Mouse (Mus musculus) neural tube, embryonic 13.5 days (tissue): Measurements from ENCODE around the gene Pax5. TPM values are rescaled to one million over a fixed set of nuclear protein-coding genes. Genes with fewer than 3 reads are reported as not detected.

Source experiments
- ATAC-seq: fragments of 200-750 bp; cut with Nextera tagmentation; 2 replicates; pipeline ENCODE4 v1.8.0; 2017; ENCODE audit warnings: low read depth, mild to moderate bottlenecking, moderate TSS enrichment, moderate library complexity
- H3K27ac ChIP-seq: fragments of 300-500 bp; sonication (generic); replicated peaks from 2 replicates; pipeline ENCODE4 v1.5.1; 2015; ENCODE audit warnings: moderate library complexity, mild to moderate bottlenecking, inconsistent platforms
- H3K27me3 ChIP-seq: fragments of 300-500 bp; sonication (generic); 2 replicates; pipeline ENCODE4 v1.6.1; 2015; ENCODE audit warnings: mild to moderate bottlenecking, inconsistent platforms
- H3K36me3 ChIP-seq: fragments of 300-500 bp; sonication (generic); 2 replicates; pipeline ENCODE4 v1.6.1; 2015; ENCODE audit warnings: mild to moderate bottlenecking, inconsistent platforms
- H3K4me1 ChIP-seq: fragments of 300-500 bp; sonication (generic); replicated peaks from 2 replicates; pipeline ENCODE4 v1.6.1; 2015; ENCODE audit warnings: inconsistent platforms
- H3K4me2 ChIP-seq: fragments of 300-500 bp; sonication (generic); 2 replicates; pipeline ENCODE4 v1.6.1; 2015; ENCODE audit warnings: inconsistent platforms, mild to moderate bottlenecking, moderate library complexity
- H3K4me3 ChIP-seq: fragments of 300-500 bp; sonication (generic); 2 replicates; pipeline ENCODE4 v1.5.1; 2015; ENCODE audit warnings: mild to moderate bottlenecking, inconsistent platforms
- H3K9ac ChIP-seq: fragments of 300-500 bp; sonication (generic); 2 replicates; pipeline ENCODE4 v1.6.1; 2015; ENCODE audit warnings: moderate library complexity, mild to moderate bottlenecking, inconsistent platforms
- H3K9me3 ChIP-seq: fragments of 300-500 bp; sonication (generic); 2 replicates; pipeline ENCODE4 v1.6.1; 2016; ENCODE audit warnings: inconsistent platforms
- WGBS: fragments of 180-500 bp; shearing (Covaris S2); methylation state at CpG from one replicate; pipeline ENCODE4 v1.1.7; 2015; 5-methylcytosine and 5-hydroxymethylcytosine counted together
- polyA plus RNA-seq: library from polyadenylated mRNA; unstranded; fragments of >200 nt; fragmentation: Nextera tagmentation; extraction: Ambion mirVana; gene quantifications from 2 replicates; pipeline ENCODE4 v1.2.1, GENCODE M21; 2015

Pax5 gene
- polyA plus RNA-seq, 1 experiment from 2014 or later = 2.1 TPM

- Histone ChIP-seq H3K9me3 (no peaks in the 10 kb centered on the region), H3K27me3 (peaks cover 40% of the 10 kb centered on the region), H3K4me2 (no peak overlapping the region), H3K27ac (no peak overlapping the region), H3K9ac (no peak overlapping the region), H3K4me1 (peaks cover 6% of the 10 kb centered on the region; the same call in 1 of the 2 replicates), H3K4me3 (no peak overlapping the region), H3K36me3 (no peaks in the 10 kb centered on the region)
- 64% methylated on average over 10 of the region's 10 CpGs for WGBS
- no peak for ATAC-seq
These were observed 37.9 kb downstream of the Pax5 start for GRCm38 (mm10) chr4:44672216-44672937.

- Histone ChIP-seq H3K4me3 (no peak overlapping the region), H3K27me3 (peaks cover 48% of the 10 kb centered on the region), H3K4me1 (peaks cover 6% of the 10 kb centered on the region; the same call in 1 of the 2 replicates), H3K4me2 (no peak overlapping the region), H3K27ac (no peak overlapping the region), H3K9me3 (no peaks in the 10 kb centered on the region), H3K9ac (no peak overlapping the region), H3K36me3 (no peaks in the 10 kb centered on the region)
- ATAC-seq = no peak
- WGBS = 92% methylated on average over 3 of the region's 3 CpGs
These were observed 38.8 kb downstream of the Pax5 start for GRCm38 (mm10) chr4:44671486-44671885.

- Histone ChIP-seq H3K9ac (no peak overlapping the region), H3K4me2 (no peak overlapping the region), H3K27me3 (peaks cover 50% of the 10 kb centered on the region), H3K27ac (no peak overlapping the region), H3K9me3 (no peaks in the 10 kb centered on the region), H3K4me1 (peaks cover 6% of the 10 kb centered on the region; the same call in 1 of the 2 replicates), H3K36me3 (no peaks in the 10 kb centered on the region), H3K4me3 (no peak overlapping the region)
- no peak for ATAC-seq
- 85% methylated on average over 2 of the region's 2 CpGs for WGBS
These were observed 39.3 kb downstream of the Pax5 start for GRCm38 (mm10) chr4:44671035-44671434.

- peaks cover 56% of the 10 kb centered on the region for H3K27me3 ChIP-seq
- WGBS = 74% methylated on average over 4 of the region's 4 CpGs
These were observed 39.9 kb downstream of the Pax5 start for GRCm38 (mm10) chr4:44670380-44670779.

GRCm38 (mm10) chr4:44669485-44670181, 40.7 kb downstream of the Pax5 start:
- H3K4me3 ChIP-seq = no peak overlapping the region
- H3K9ac ChIP-seq = no peak overlapping the region
- H3K27me3 ChIP-seq = peaks cover 60% of the 10 kb centered on the region
- no peaks in the 10 kb centered on the region for H3K36me3 ChIP-seq
- H3K9me3 ChIP-seq = no peaks in the 10 kb centered on the region
- WGBS = 92% methylated on average over 7 of the region's 7 CpGs
- ATAC-seq = no peak
- no peak overlapping the region for H3K4me2 ChIP-seq
- H3K4me1 ChIP-seq = peaks cover 9% of the 10 kb centered on the region
- H3K27ac ChIP-seq = no peak overlapping the region

More at GRCm38 (mm10) chr4:44670380-44670779, 39.9 kb downstream of the Pax5 start:
- no peak overlapping the region for H3K4me2 ChIP-seq
- no peak overlapping the region for H3K27ac ChIP-seq
- H3K9me3 ChIP-seq = no peaks in the 10 kb centered on the region
- H3K9ac ChIP-seq = no peak overlapping the region
- no peak overlapping the region for H3K4me3 ChIP-seq
- H3K36me3 ChIP-seq = no peaks in the 10 kb centered on the region
- ATAC-seq = no peak
- H3K4me1 ChIP-seq = peaks cover 6% of the 10 kb centered on the region; the same call in 1 of the 2 replicates

GRCm38 (mm10) chr4:44668574-44668973, 41.7 kb downstream of the Pax5 start:
- no peak overlapping the region for H3K27ac ChIP-seq
- H3K36me3 ChIP-seq = no peaks in the 10 kb centered on the region
- peaks cover 49% of the 10 kb centered on the region for H3K27me3 ChIP-seq
- H3K4me1 ChIP-seq = peaks cover 18% of the 10 kb centered on the region
- H3K9me3 ChIP-seq = no peaks in the 10 kb centered on the region
- H3K9ac ChIP-seq = no peak overlapping the region
- whole genome bisulfite sequencing = 84% methylated on average over 6 of the region's 6 CpGs
- no peak overlapping the region for H3K4me2 ChIP-seq
- no peak overlapping the region for H3K4me3 ChIP-seq
- no peak for ATAC-seq

- no peak for ATAC-seq
- H3K4me2 ChIP-seq = no peak overlapping the region
- H3K27me3 ChIP-seq = peaks cover 51% of the 10 kb centered on the region
- no peak overlapping the region for H3K4me3 ChIP-seq
- H3K9ac ChIP-seq = no peak overlapping the region
- 72% methylated on average over 3 of the region's 3 CpGs for WGBS
- H3K27ac ChIP-seq = no peak overlapping the region
- no peaks in the 10 kb centered on the region for H3K9me3 ChIP-seq
- peaks cover 22% of the 10 kb centered on the region for H3K4me1 ChIP-seq
- no peaks in the 10 kb centered on the region for H3K36me3 ChIP-seq
These were observed 42.1 kb downstream of the Pax5 start for GRCm38 (mm10) chr4:44668172-44668571.

- Histone ChIP-seq H3K9ac (no peak overlapping the region), H3K4me2 (no peak overlapping the region), H3K9me3 (no peaks in the 10 kb centered on the region), H3K4me3 (no peak overlapping the region), H3K27me3 (peaks cover 59% of the 10 kb centered on the region), H3K27ac (no peak overlapping the region), H3K4me1 (peaks cover 20% of the 10 kb centered on the region), H3K36me3 (no peaks in the 10 kb centered on the region)
- WGBS = 77% methylated on average over 6 of the region's 6 CpGs
- ATAC-seq = no peak
These were observed 42.9 kb downstream of the Pax5 start for GRCm38 (mm10) chr4:44667369-44667768.

GRCm38 (mm10) chr4:44664767-44665056, 45.6 kb downstream of the Pax5 start:
- Histone ChIP-seq H3K4me1 (peaks cover 17% of the 10 kb centered on the region), H3K9me3 (no peaks in the 10 kb centered on the region), H3K27me3 (peaks cover 75% of the 10 kb centered on the region), H3K9ac (peak overlapping the region; percentile 63), H3K4me2 (peak overlapping the region; percentile 73), H3K4me3 (peak overlapping the region; percentile 45), H3K36me3 (no peaks in the 10 kb centered on the region), H3K27ac (peak overlapping the region; percentile 66)
- 24% methylated on average over 6 of the region's 6 CpGs for WGBS
- ATAC-seq = no peak

GRCm38 (mm10) chr4:44664004-44664766, 46.1 kb downstream of the Pax5 start:
- WGBS = under 1% methylated on average over 81 of the region's 81 CpGs
- peaks cover 17% of the 10 kb centered on the region for H3K4me1 ChIP-seq
- H3K27me3 ChIP-seq = peaks cover 80% of the 10 kb centered on the region
- peak overlapping the region; percentile 63 for H3K9ac ChIP-seq
- H3K36me3 ChIP-seq = no peaks in the 10 kb centered on the region
- H3K4me2 ChIP-seq = peak overlapping the region; percentile 73
- peak overlapping the region; percentile 45 for H3K4me3 ChIP-seq
- peak; percentile 82 for ATAC-seq
- no peaks in the 10 kb centered on the region for H3K9me3 ChIP-seq
- H3K27ac ChIP-seq = peak overlapping the region; percentile 66

- H3K9ac ChIP-seq = no peak overlapping the region
- peaks cover 17% of the 10 kb centered on the region for H3K4me1 ChIP-seq
- H3K4me2 ChIP-seq = peak overlapping the region; percentile 73
- H3K27ac ChIP-seq = no peak overlapping the region; the same call in 1 of the 2 replicates
- ATAC-seq = 0 out of 2 replicates have a peak, but pooled peaks have one; percentile 14
- H3K27me3 ChIP-seq = peaks cover 86% of the 10 kb centered on the region
- WGBS = 15% methylated on average over 10 of the region's 10 CpGs
- no peaks in the 10 kb centered on the region for H3K9me3 ChIP-seq
- H3K4me3 ChIP-seq = peak overlapping the region; percentile 45
- H3K36me3 ChIP-seq = no peaks in the 10 kb centered on the region
These were observed 46.8 kb downstream of the Pax5 start for GRCm38 (mm10) chr4:44663489-44663888.

GRCm38 (mm10) chr4:44645181-44645580, 65.1 kb downstream of the Pax5 start:
- ATAC-seq = no peak
- H3K4me3 ChIP-seq = no peak overlapping the region
- H3K27ac ChIP-seq = no peak overlapping the region
- no peak overlapping the region for H3K9ac ChIP-seq
- no peaks in the 10 kb centered on the region for H3K36me3 ChIP-seq
- H3K9me3 ChIP-seq = no peaks in the 10 kb centered on the region
- H3K4me2 ChIP-seq = no peak overlapping the region
- H3K27me3 ChIP-seq = peaks cover 53% of the 10 kb centered on the region
- peaks cover 22% of the 10 kb centered on the region for H3K4me1 ChIP-seq
- 80% methylated on average over 4 of the region's 4 CpGs for WGBS
